26 mouse cellular contexts compared by ENCODE assay signal in genomic region chr10:26806092-26806491, GRCm38 (mm10). TPM values are rescaled to one million over a fixed set of nuclear protein-coding genes. Genes with fewer than 3 reads are reported as not detected.
DNase-seq lines count a peak whose midpoint lies in the region; ATAC-seq and TF ChIP-seq lines count a peak whose summit lies in the region.
"Had no signal": no experiment of that assay in that cellular context is flagged by ENCODE, and none has a peak within 500 bp of the region (broad histone marks: within the 10 kb centered on the region; RNA-seq: fewer than 3 reads in every experiment).

No protein-coding gene starts in this region.

- ATAC-seq in limb, embryonic 14.5 days (ENCODE audit: low FRiP score, low read depth): no peak
- ATAC-seq: CD4-positive, CD25-positive, alpha-beta regulatory T cell, adult 4 months; inflammation-experienced regulatory T-cells, adult 6 months; midbrain, embryonic 15.5 days had no signal

- no peak overlapping the region for H3K27ac ChIP-seq in limb, embryonic 14.5 days (replicated peaks; ENCODE audit: low read depth, low read length)
- H3K27ac ChIP-seq in limb, embryonic 10.5 days: no peak overlapping the region
- H3K27ac ChIP-seq: hindbrain, embryonic 13.5 days; left cerebral cortex, adult 2 months; limb, embryonic 12.5 days; liver, embryonic 14.5 days; midbrain, embryonic 15.5 days; stomach, embryonic 15.5 days had no signal

- no peaks in the 10 kb centered on the region for H3K36me3 ChIP-seq in limb, embryonic 14.5 days (ENCODE audit: control insufficient read depth, insufficient read depth, low read length)
- no peaks in the 10 kb centered on the region for H3K36me3 ChIP-seq in limb, embryonic 10.5 days
- H3K36me3 ChIP-seq: heart, embryonic 12.5 days; hindbrain, embryonic 13.5 days; limb, embryonic 12.5 days; midbrain, embryonic 15.5 days; stomach, embryonic 15.5 days had no signal

- no peaks in the 10 kb centered on the region for H3K9me3 ChIP-seq in limb, embryonic 14.5 days (ENCODE audit: control insufficient read depth, low read length)
- H3K9me3 ChIP-seq in limb, embryonic 10.5 days (replicated peaks): no peaks in the 10 kb centered on the region
- H3K9me3 ChIP-seq: heart, embryonic 12.5 days; hindbrain, embryonic 13.5 days; limb, embryonic 12.5 days; midbrain, embryonic 15.5 days; stomach, embryonic 15.5 days had no signal

- no peaks in the 10 kb centered on the region for H3K27me3 ChIP-seq in limb, embryonic 14.5 days (ENCODE audit: control insufficient read depth, insufficient read depth, low read length)
- H3K27me3 ChIP-seq in limb, embryonic 10.5 days (ENCODE audit: low read depth, poor library complexity, severe bottlenecking): no peaks in the 10 kb centered on the region
- H3K27me3 ChIP-seq: heart, embryonic 12.5 days; hindbrain, embryonic 13.5 days; limb, embryonic 12.5 days; midbrain, embryonic 15.5 days; stomach, embryonic 15.5 days had no signal

- no peak overlapping the region for H3K4me3 ChIP-seq in limb, embryonic 14.5 days (replicated peaks; ENCODE audit: low read length)
- H3K4me3 ChIP-seq in limb, embryonic 10.5 days: no peak overlapping the region
- H3K4me3 ChIP-seq: erythroblast, embryonic 14.5 days; heart, embryonic 12.5 days; hindbrain, embryonic 13.5 days; left cerebral cortex, adult 2 months; limb, embryonic 12.5 days; midbrain, embryonic 15.5 days; myocyte; stomach, embryonic 15.5 days had no signal

- DNase-seq in limb, embryonic 14.5 days (ENCODE audit: low spot score): peak; percentile 22
- DNase-seq in limb, embryonic 10.5 days (ENCODE audit: low spot score): no peak
- DNase-seq in adipocyte (ENCODE audit: low spot score): peak; percentile 69
- peak; percentile 36 for DNase-seq in fat pad, adult 2 months (ENCODE audit: extremely low read depth, low read depth, low spot score)
- DNase-seq in lung, postnatal 14 days: peak; percentile 21
- no peak for DNase-seq in Muller cell, postnatal 12 days (ENCODE audit: inconsistent ontology term)
- no peak for DNase-seq in frontal cortex, postnatal 14 days (ENCODE audit: low spot score in 2 of 2)
- no peak for DNase-seq in adrenal gland, adult 8-10 months
- DNase-seq: cerebellum, adult 8-10 months; gastrocnemius, postnatal 36 days; heart, postnatal 14 days; kidney, postnatal 4 days; layer of hippocampus, adult 9-11 months; right cerebral cortex, postnatal 25 days; thymus, adult 2 months had no signal

- no peak overlapping the region for H3K4me2 ChIP-seq in limb, embryonic 14.5 days (replicated peaks; ENCODE audit: low read depth, low read length, severe bottlenecking)
- H3K4me2 ChIP-seq: heart, embryonic 12.5 days; hindbrain, embryonic 13.5 days; limb, embryonic 12.5 days; midbrain, embryonic 15.5 days; stomach, embryonic 15.5 days had no signal

- 69% methylated on average over 3 of the region's 3 CpGs for WGBS in limb, embryonic 14.5 days
- WGBS in limb, embryonic 10.5 days: 92% methylated on average over 3 of the region's 3 CpGs

- no peaks in the 10 kb centered on the region for H3K4me1 ChIP-seq in limb, embryonic 14.5 days (ENCODE audit: control insufficient read depth, insufficient read depth, low read length)
- H3K4me1 ChIP-seq in limb, embryonic 10.5 days: no peaks in the 10 kb centered on the region
- H3K4me1 ChIP-seq: hindbrain, embryonic 13.5 days; limb, embryonic 12.5 days; midbrain, embryonic 15.5 days; stomach, embryonic 15.5 days had no signal

- H3K9ac ChIP-seq in limb, embryonic 14.5 days (ENCODE audit: low read depth, low read length, severe bottlenecking): no peak overlapping the region
- H3K9ac ChIP-seq: heart, embryonic 12.5 days; hindbrain, embryonic 13.5 days; limb, embryonic 12.5 days; liver, embryonic 14.5 days; midbrain, embryonic 15.5 days; stomach, embryonic 15.5 days had no signal

- no peak for TF ChIP-seq POLR2A in limb, embryonic 14.5 days (IDR thresholded peaks at IDR 0.05; ENCODE audit: borderline replicate concordance, extremely low read depth, insufficient read depth, insufficient read length)

RNA-seq across cellular contexts. Expression of gene Arhgap18, which starts 52.9 kb away (rescaled TPM):
- 10.2 and 14.2 TPM in 2 replicates for polyA plus RNA-seq in limb, embryonic 14.5 days (2012; rRNA removed)
- polyA plus RNA-seq in limb, embryonic 14.5 days (2014; fragmentation: Nextera tagmentation; extraction: Ambion mirVana): 23.3 and 24.3 TPM in 2 replicates
- 10.8 and 14.8 TPM in 2 replicates for polyA plus RNA-seq in limb, embryonic 10.5 days (2016; fragmentation: Nextera tagmentation; extraction: Ambion mirVana)
- total RNA-seq in adrenal gland, adult 8-10 months (2022): 10 to 100 TPM; 34.3 to 52.6 (median 40.5) TPM

Comparison
In these comparisons a context has a peak if more than half of its experiments do, and no peak if none do; other contexts are left out.
1. DNase-seq: peak in limb, embryonic 14.5 days (single experiment), adipocyte (single experiment), fat pad, adult 2 months (single experiment) and lung, postnatal 14 days (single experiment); none in limb, embryonic 10.5 days (single experiment), Muller cell, postnatal 12 days (single experiment), frontal cortex, postnatal 14 days (0 of 2) and adrenal gland, adult 8-10 months (single experiment).